Mouse (Mus musculus): ENCODE data around the gene Pramef25. TPM values are rescaled to one million over a fixed set of nuclear protein-coding genes. Genes with fewer than 3 reads are reported as not detected.
"Not testable (repeated sequence)": the region's sequence is repeated elsewhere in the genome, so short reads cannot be mapped to it uniquely, and the experiment has no call there.

Pramef25 gene
- total RNA-seq (2012; rRNA removed), result 0.08 TPM in 1 of 2 replicates, not detected in the other
- total RNA-seq (2014; rRNA removed), result not detected in 2 replicates
- not detected in 2 replicates for polyA plus RNA-seq (2012; ENCODE audit: insufficient read length, low read depth)

DNA sequence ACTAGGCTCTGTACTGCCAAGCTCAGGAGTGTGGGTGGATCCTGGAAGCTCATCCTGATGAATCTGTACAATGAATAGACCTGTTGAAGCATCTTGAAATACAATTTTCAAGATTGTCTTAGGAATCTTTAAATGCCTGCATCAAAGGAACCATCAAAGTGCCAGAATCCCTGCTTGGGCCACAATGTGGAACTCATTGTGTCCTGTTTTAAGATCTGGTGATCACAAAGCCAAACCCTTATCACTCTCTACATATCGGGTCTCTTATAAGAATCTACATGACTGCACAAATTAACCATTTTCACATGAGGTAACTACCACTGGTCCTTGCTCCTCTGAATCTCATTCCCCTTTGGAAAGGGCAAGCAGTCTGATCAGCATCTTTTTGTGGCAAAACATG is at the start of gene Pramef25:
TSS of gene Pramef25 (minus strand) at position 101 of the 400 bp plus-strand sequence.
- H3K9me3 ChIP-seq (replicated peaks; ENCODE audit: low read length); DNase-seq (ENCODE audit: extremely low read depth); H3K4me2 ChIP-seq (ENCODE audit: insufficient read depth, low read depth, poor library complexity, severe bottlenecking); H3K4me1 ChIP-seq (ENCODE audit: control insufficient read depth in 1 of 2, insufficient read depth in 2 of 2); dilution Hi-C loops (cut with MboI; ENCODE audit: extremely low pct_ligation_motif_present, extremely low pct_unique_long_range_greater_than_20kb, low sequenced_read_pairs); in situ Hi-C loops (cut with MboI; ENCODE audit: low pct_ligation_motif_present, low pct_unique_long_range_greater_than_20kb, low sequenced_read_pairs); H3K36me3 ChIP-seq (replicated peaks in 1 of 2; ENCODE audit: control insufficient read depth in 1 of 2, insufficient read depth in 1 of 2, low read length in 1 of 2); H3K9ac ChIP-seq (ENCODE audit: insufficient read depth, low read depth); H3K4me3 ChIP-seq (replicated peaks in 1 of 3; ENCODE audit: low read depth in 2 of 3, low read length in 2 of 3, poor library complexity in 1 of 3); H3K27ac ChIP-seq (ENCODE audit: insufficient read depth, low read depth); H3K79me2 ChIP-seq (replicated peaks; ENCODE audit: control insufficient read depth, extremely low read depth, insufficient read depth, poor library complexity, severe bottlenecking); H3K27me3 ChIP-seq (replicated peaks): not testable (repeated sequence)

DNA sequence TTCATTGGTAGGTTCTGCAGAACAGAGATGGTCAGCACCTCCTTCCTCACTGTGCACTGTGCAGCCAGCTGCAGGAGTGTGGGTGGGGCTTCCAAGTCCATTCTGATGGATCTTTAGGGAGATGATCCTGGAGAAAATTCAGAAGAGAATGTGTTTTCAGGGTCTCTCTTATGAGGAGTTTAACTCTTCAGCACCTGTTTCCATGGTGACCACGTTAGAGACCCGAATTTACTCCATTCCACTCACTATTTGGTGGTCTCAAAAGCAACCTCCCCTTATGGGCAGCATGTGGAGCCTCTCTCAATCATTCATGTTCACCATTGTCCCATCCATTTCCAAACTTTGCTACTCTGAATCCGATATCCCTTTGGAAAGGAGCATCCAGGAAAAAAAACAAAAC is 43.5 kb upstream of the Pramef25 start, which contains the start of gene Pramef17:
TSS of gene Pramef17 (minus strand) at position 101 of the 400 bp plus-strand sequence.
- DNase-seq (ENCODE audit: extremely low read depth); dilution Hi-C loops (cut with MboI; ENCODE audit: extremely low pct_ligation_motif_present, extremely low pct_unique_long_range_greater_than_20kb, low sequenced_read_pairs); H3K4me2 ChIP-seq (ENCODE audit: insufficient read depth, low read depth, poor library complexity, severe bottlenecking); H3K4me1 ChIP-seq (ENCODE audit: control insufficient read depth in 1 of 2, insufficient read depth in 2 of 2); H3K9me3 ChIP-seq (replicated peaks; ENCODE audit: low read length); H3K9ac ChIP-seq (ENCODE audit: insufficient read depth, low read depth); H3K79me2 ChIP-seq (replicated peaks; ENCODE audit: control insufficient read depth, extremely low read depth, insufficient read depth, poor library complexity, severe bottlenecking); H3K27ac ChIP-seq (ENCODE audit: insufficient read depth, low read depth); in situ Hi-C loops (cut with MboI; ENCODE audit: low pct_ligation_motif_present, low pct_unique_long_range_greater_than_20kb, low sequenced_read_pairs); H3K27me3 ChIP-seq (replicated peaks); H3K4me3 ChIP-seq (replicated peaks in 1 of 3; ENCODE audit: low read depth in 2 of 3, low read length in 2 of 3, poor library complexity in 1 of 3); H3K36me3 ChIP-seq (replicated peaks in 1 of 2; ENCODE audit: control insufficient read depth in 1 of 2, insufficient read depth in 1 of 2, low read length in 1 of 2): not testable (repeated sequence)

DNA sequence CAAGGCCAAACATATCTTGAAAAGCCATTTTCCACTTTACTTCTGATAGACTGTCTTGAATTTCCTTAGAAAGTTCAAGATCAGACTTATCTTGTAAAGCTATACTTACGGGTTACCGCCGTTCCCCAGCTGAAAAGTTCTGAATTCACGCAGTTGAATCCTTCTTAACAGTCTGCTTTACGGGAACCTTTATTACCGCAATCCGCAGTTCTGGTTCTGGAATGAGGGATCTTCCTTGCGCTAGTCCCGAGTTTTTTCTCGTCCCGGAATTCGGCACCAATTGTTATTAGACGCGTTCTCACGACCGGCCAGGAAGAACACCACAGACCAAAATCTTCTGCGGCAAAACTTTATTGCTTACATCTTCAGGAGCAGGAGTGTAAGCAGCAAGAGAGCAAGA is 37.3 kb upstream of the Pramef25 start:
- H3K27ac ChIP-seq (ENCODE audit: insufficient read depth, low read depth); H3K79me2 ChIP-seq (replicated peaks; ENCODE audit: control insufficient read depth, extremely low read depth, insufficient read depth, poor library complexity, severe bottlenecking); H3K4me2 ChIP-seq (ENCODE audit: insufficient read depth, low read depth, poor library complexity, severe bottlenecking); H3K9me3 ChIP-seq (replicated peaks; ENCODE audit: low read length); dilution Hi-C loops (cut with MboI; ENCODE audit: extremely low pct_ligation_motif_present, extremely low pct_unique_long_range_greater_than_20kb, low sequenced_read_pairs); DNase-seq (ENCODE audit: extremely low read depth); H3K4me3 ChIP-seq (replicated peaks in 1 of 3; ENCODE audit: low read depth in 2 of 3, low read length in 2 of 3, poor library complexity in 1 of 3); H3K4me1 ChIP-seq (ENCODE audit: control insufficient read depth in 1 of 2, insufficient read depth in 2 of 2); H3K36me3 ChIP-seq (replicated peaks in 1 of 2; ENCODE audit: control insufficient read depth in 1 of 2, insufficient read depth in 1 of 2, low read length in 1 of 2); H3K27me3 ChIP-seq (replicated peaks); H3K9ac ChIP-seq (ENCODE audit: insufficient read depth, low read depth); in situ Hi-C loops (cut with MboI; ENCODE audit: low pct_ligation_motif_present, low pct_unique_long_range_greater_than_20kb, low sequenced_read_pairs): not testable (repeated sequence)

GRCm38 (mm10) chr4:143987475-143987941 is 36.7 kb upstream of the Pramef25 start:
- H3K36me3 ChIP-seq (replicated peaks in 1 of 2; ENCODE audit: control insufficient read depth in 1 of 2, insufficient read depth in 1 of 2, low read length in 1 of 2); H3K9me3 ChIP-seq (replicated peaks; ENCODE audit: low read length); dilution Hi-C loops (cut with MboI; ENCODE audit: extremely low pct_ligation_motif_present, extremely low pct_unique_long_range_greater_than_20kb, low sequenced_read_pairs); H3K27ac ChIP-seq (ENCODE audit: insufficient read depth, low read depth); H3K4me1 ChIP-seq (ENCODE audit: control insufficient read depth in 1 of 2, insufficient read depth in 2 of 2); H3K9ac ChIP-seq (ENCODE audit: insufficient read depth, low read depth); DNase-seq (ENCODE audit: extremely low read depth); H3K4me3 ChIP-seq (replicated peaks in 1 of 3; ENCODE audit: low read depth in 2 of 3, low read length in 2 of 3, poor library complexity in 1 of 3); H3K79me2 ChIP-seq (replicated peaks; ENCODE audit: control insufficient read depth, extremely low read depth, insufficient read depth, poor library complexity, severe bottlenecking); H3K27me3 ChIP-seq (replicated peaks); H3K4me2 ChIP-seq (ENCODE audit: insufficient read depth, low read depth, poor library complexity, severe bottlenecking); in situ Hi-C loops (cut with MboI; ENCODE audit: low pct_ligation_motif_present, low pct_unique_long_range_greater_than_20kb, low sequenced_read_pairs): not testable (repeated sequence)

- H3K79me2 ChIP-seq (replicated peaks; ENCODE audit: control insufficient read depth, extremely low read depth, insufficient read depth, poor library complexity, severe bottlenecking); H3K4me3 ChIP-seq (replicated peaks in 1 of 3; ENCODE audit: low read depth in 2 of 3, low read length in 2 of 3, poor library complexity in 1 of 3); DNase-seq (ENCODE audit: extremely low read depth); dilution Hi-C loops (cut with MboI; ENCODE audit: extremely low pct_ligation_motif_present, extremely low pct_unique_long_range_greater_than_20kb, low sequenced_read_pairs); H3K4me1 ChIP-seq (ENCODE audit: control insufficient read depth in 1 of 2, insufficient read depth in 2 of 2); H3K9ac ChIP-seq (ENCODE audit: insufficient read depth, low read depth); in situ Hi-C loops (cut with MboI; ENCODE audit: low pct_ligation_motif_present, low pct_unique_long_range_greater_than_20kb, low sequenced_read_pairs); H3K9me3 ChIP-seq (replicated peaks; ENCODE audit: low read length); H3K27me3 ChIP-seq (replicated peaks); H3K27ac ChIP-seq (ENCODE audit: insufficient read depth, low read depth); H3K36me3 ChIP-seq (replicated peaks in 1 of 2; ENCODE audit: control insufficient read depth in 1 of 2, insufficient read depth in 1 of 2, low read length in 1 of 2); H3K4me2 ChIP-seq (ENCODE audit: insufficient read depth, low read depth, poor library complexity, severe bottlenecking): not testable (repeated sequence)
Measured at GRCm38 (mm10) chr4:143985733-143986132, 34.9 kb upstream of the Pramef25 start.

DNA sequence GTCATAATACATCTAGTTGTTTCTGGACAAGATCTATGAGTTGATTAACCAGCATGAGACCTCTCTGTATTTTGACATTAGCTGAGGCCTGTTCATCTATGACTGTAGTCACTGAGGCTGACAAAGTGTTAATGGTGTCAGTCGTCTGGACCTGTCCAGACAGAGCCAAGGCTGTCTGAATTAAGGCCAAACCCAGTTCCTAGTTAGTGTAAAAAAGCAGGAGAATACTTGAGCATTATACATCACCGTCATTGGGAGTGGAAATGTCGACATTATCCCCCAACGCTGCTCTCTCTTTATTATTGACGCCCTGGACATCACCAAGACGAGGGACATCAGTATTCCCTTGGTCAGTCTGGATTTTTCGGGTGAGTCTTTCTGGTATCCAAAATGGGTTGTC is 34.3 kb upstream of the Pramef25 start:
- in situ Hi-C loops (cut with MboI; ENCODE audit: low pct_ligation_motif_present, low pct_unique_long_range_greater_than_20kb, low sequenced_read_pairs); DNase-seq (ENCODE audit: extremely low read depth); H3K4me1 ChIP-seq (ENCODE audit: control insufficient read depth in 1 of 2, insufficient read depth in 2 of 2); H3K4me2 ChIP-seq (ENCODE audit: insufficient read depth, low read depth, poor library complexity, severe bottlenecking); H3K36me3 ChIP-seq (replicated peaks in 1 of 2; ENCODE audit: control insufficient read depth in 1 of 2, insufficient read depth in 1 of 2, low read length in 1 of 2); dilution Hi-C loops (cut with MboI; ENCODE audit: extremely low pct_ligation_motif_present, extremely low pct_unique_long_range_greater_than_20kb, low sequenced_read_pairs); H3K9ac ChIP-seq (ENCODE audit: insufficient read depth, low read depth); H3K9me3 ChIP-seq (replicated peaks; ENCODE audit: low read length); H3K4me3 ChIP-seq (replicated peaks in 1 of 3; ENCODE audit: low read depth in 2 of 3, low read length in 2 of 3, poor library complexity in 1 of 3); H3K27ac ChIP-seq (ENCODE audit: insufficient read depth, low read depth); H3K27me3 ChIP-seq (replicated peaks); H3K79me2 ChIP-seq (replicated peaks; ENCODE audit: control insufficient read depth, extremely low read depth, insufficient read depth, poor library complexity, severe bottlenecking): not testable (repeated sequence)

Measured in CH12.LX (cell line).